Mouse (Mus musculus) thymus, postnatal 36 days (tissue): Measurements from ENCODE around the gene Actrt2.

ENCODE experiments used
- DNase-seq, 2 experiments: peaks; one replicate each; pipeline ENCODE4 v3.0.0; 2022; ENCODE audit warnings: mixed read lengths in 2 of 2

The Actrt2 gene

GRCm38 (mm10) chr4:154637468-154638319 lies 30.0 kb downstream of the Actrt2 start:
- no peak for DNase-seq

GRCm38 (mm10) chr4:154636721-154637311 lies 30.9 kb downstream of the Actrt2 start, which contains the start of gene Prdm16:
TSS of gene Prdm16 (minus strand) at chr4:154636873.
- no peak for DNase-seq

- DNase-seq: no peak
These were observed 31.6 kb downstream of the Actrt2 start for GRCm38 (mm10) chr4:154636053-154636433.

GRCm38 (mm10) chr4:154635241-154636052 lies 32.2 kb downstream of the Actrt2 start:
- DNase-seq: no peak

- DNase-seq: no peak
These were observed 33.0 kb downstream of the Actrt2 start for GRCm38 (mm10) chr4:154634470-154635240.

GRCm38 (mm10) chr4:154634001-154634400 lies 33.7 kb downstream of the Actrt2 start:
- no peak for DNase-seq

GRCm38 (mm10) chr4:154632800-154633764 lies 34.6 kb downstream of the Actrt2 start:
- no peak for DNase-seq

- no peak for DNase-seq
These were observed 36.9 kb downstream of the Actrt2 start for GRCm38 (mm10) chr4:154630763-154631162.

GRCm38 (mm10) chr4:154627419-154628142 lies 40.1 kb downstream of the Actrt2 start:
- DNase-seq: no peak

GRCm38 (mm10) chr4:154626282-154626681 lies 41.4 kb downstream of the Actrt2 start:
- DNase-seq: no peak

GRCm38 (mm10) chr4:154625710-154626109 lies 42.0 kb downstream of the Actrt2 start:
- no peak for DNase-seq

GRCm38 (mm10) chr4:154623241-154623640 lies 44.4 kb downstream of the Actrt2 start:
- no peak for DNase-seq

- no peak for DNase-seq
These were observed 45.1 kb downstream of the Actrt2 start for GRCm38 (mm10) chr4:154622521-154622920.
